Mouse (Mus musculus) myocyte (in vitro differentiated cells): Measurements from ENCODE around the gene Vwa1.

ENCODE experiments used
- CEBPB ChIP-seq: IDR thresholded peaks from 2 replicates; pipeline ENCODE4 v1.6.1; 2011; ENCODE audit warnings: mild to moderate bottlenecking, moderate library complexity; ENCODE audit not compliant: poor library complexity, insufficient read depth, severe bottlenecking
- MAX ChIP-seq: IDR thresholded peaks from one replicate; pipeline ENCODE4 v1.6.1; 2011; ENCODE audit warnings: low read depth, mild to moderate bottlenecking, control low read depth
- MYOG ChIP-seq, 3 experiments: IDR thresholded peaks; one replicate each; pipeline ENCODE4 v1.6.1; 2011; ENCODE audit warnings: control low read depth in 2 of 3, low read depth in 2 of 3, mild to moderate bottlenecking in 2 of 3; ENCODE audit not compliant: insufficient read length in 2 of 3, control insufficient read depth in 1 of 3, insufficient read depth in 1 of 3
- POLR2A ChIP-seq: IDR thresholded peaks from one replicate; pipeline ENCODE4 v1.6.1; 2011; ENCODE audit warnings: low read depth, mild to moderate bottlenecking, control low read depth, moderate library complexity; ENCODE audit not compliant: insufficient read length
- TCF12 ChIP-seq: IDR thresholded peaks from one replicate; pipeline ENCODE4 v1.6.1; 2011; ENCODE audit warnings: mild to moderate bottlenecking, control low read depth; ENCODE audit not compliant: poor library complexity, insufficient read depth, severe bottlenecking
- USF1 ChIP-seq: IDR thresholded peaks from one replicate; pipeline ENCODE4 v1.6.1; 2011; ENCODE audit warnings: low read depth, mild to moderate bottlenecking, control low read depth, moderate library complexity

DNA sequence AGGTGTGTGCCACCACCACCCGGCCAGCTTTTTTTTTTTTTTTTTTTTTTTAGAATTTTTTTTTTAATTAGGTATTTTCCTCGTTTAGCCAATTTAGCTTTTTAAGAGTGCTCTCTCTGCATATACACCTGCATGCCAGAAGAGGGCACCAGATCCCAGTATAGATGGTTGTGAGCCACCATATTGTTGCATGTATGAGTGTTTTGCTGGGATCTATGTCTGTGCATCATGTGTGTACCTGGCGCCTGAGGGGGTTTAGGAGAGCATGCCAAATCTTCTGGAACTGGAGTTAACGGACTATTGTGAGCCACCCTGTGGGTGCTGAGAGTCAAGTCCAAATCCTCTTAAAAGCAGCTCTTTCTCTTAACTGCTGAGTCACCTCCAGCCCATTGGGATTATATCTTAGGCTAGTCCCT, 52.8 kb downstream of the Vwa1 start:
- no peak for TF ChIP-seq POLR2A
- no peak for TF ChIP-seq MAX
- no peak for TF ChIP-seq MYOG (IDR thresholded peaks at IDR 0.05; ENCODE audit: control insufficient read depth in 1 of 3, insufficient read depth in 1 of 3, insufficient read length in 2 of 3, low read depth in 2 of 3)
- TF ChIP-seq CEBPB: no peak
- no peak for TF ChIP-seq USF1
- TF ChIP-seq TCF12: no peak
